Mouse (Mus musculus) kidney, embryonic 15.5 days (tissue): ENCODE measurements around the gene Galnt6. TPM values are rescaled to one million over a fixed set of nuclear protein-coding genes. Genes with fewer than 3 reads are reported as not detected.
"Not testable (repeated sequence)": the region's sequence is repeated elsewhere in the genome, so short reads cannot be mapped to it uniquely, and the experiment has no call there.

Experiments
- ATAC-seq: fragments of 200-750 bp; cut with Nextera tagmentation; replicated peaks from 2 replicates; pipeline ENCODE4 v1.8.0; 2017; ENCODE audit warnings: moderate TSS enrichment; ENCODE audit not compliant: low FRiP score
- H3K27ac ChIP-seq: fragments of 300-500 bp; sonication (generic); 2 replicates; pipeline ENCODE4 v1.5.1; 2015; ENCODE audit warnings: mild to moderate bottlenecking, inconsistent platforms
- H3K27me3 ChIP-seq: fragments of 300-500 bp; sonication (generic); 2 replicates; pipeline ENCODE4 v1.6.1; 2015; ENCODE audit warnings: inconsistent platforms
- H3K36me3 ChIP-seq: fragments of 300-500 bp; sonication (generic); 2 replicates; pipeline ENCODE4 v1.6.1; 2015; ENCODE audit warnings: inconsistent platforms
- H3K4me1 ChIP-seq: fragments of 300-500 bp; sonication (generic); 2 replicates; pipeline ENCODE4 v1.6.1; 2015; ENCODE audit warnings: inconsistent platforms
- H3K4me2 ChIP-seq: fragments of 300-500 bp; sonication (generic); 2 replicates; pipeline ENCODE4 v1.6.1; 2015; ENCODE audit warnings: moderate library complexity, mild to moderate bottlenecking, inconsistent platforms
- H3K4me3 ChIP-seq: fragments of 300-500 bp; sonication (generic); replicated peaks from 2 replicates; pipeline ENCODE4 v1.5.1; 2015; ENCODE audit warnings: mild to moderate bottlenecking, inconsistent platforms
- H3K9ac ChIP-seq: fragments of 300-500 bp; sonication (generic); 2 replicates; pipeline ENCODE4 v1.6.1; 2015; ENCODE audit warnings: mild to moderate bottlenecking, inconsistent platforms
- H3K9me3 ChIP-seq: fragments of 300-500 bp; sonication (generic); replicated peaks from 2 replicates; pipeline ENCODE4 v1.6.1; 2016; ENCODE audit warnings: inconsistent platforms
- WGBS: fragments of 180-500 bp; shearing (Covaris S2); methylation state at CpG from one replicate; pipeline ENCODE4 v1.1.7; 2015; ENCODE audit warnings: mixed read lengths; 5-methylcytosine and 5-hydroxymethylcytosine counted together
- polyA plus RNA-seq: library from polyadenylated mRNA; unstranded; fragments of >200 nt; fragmentation: Nextera tagmentation; extraction: Ambion mirVana; gene quantifications from 2 replicates; pipeline ENCODE4 v1.2.1, GENCODE M21; 2015

The Galnt6 gene
- 1.0 and 2.4 TPM in 2 replicates for polyA plus RNA-seq

DNA sequence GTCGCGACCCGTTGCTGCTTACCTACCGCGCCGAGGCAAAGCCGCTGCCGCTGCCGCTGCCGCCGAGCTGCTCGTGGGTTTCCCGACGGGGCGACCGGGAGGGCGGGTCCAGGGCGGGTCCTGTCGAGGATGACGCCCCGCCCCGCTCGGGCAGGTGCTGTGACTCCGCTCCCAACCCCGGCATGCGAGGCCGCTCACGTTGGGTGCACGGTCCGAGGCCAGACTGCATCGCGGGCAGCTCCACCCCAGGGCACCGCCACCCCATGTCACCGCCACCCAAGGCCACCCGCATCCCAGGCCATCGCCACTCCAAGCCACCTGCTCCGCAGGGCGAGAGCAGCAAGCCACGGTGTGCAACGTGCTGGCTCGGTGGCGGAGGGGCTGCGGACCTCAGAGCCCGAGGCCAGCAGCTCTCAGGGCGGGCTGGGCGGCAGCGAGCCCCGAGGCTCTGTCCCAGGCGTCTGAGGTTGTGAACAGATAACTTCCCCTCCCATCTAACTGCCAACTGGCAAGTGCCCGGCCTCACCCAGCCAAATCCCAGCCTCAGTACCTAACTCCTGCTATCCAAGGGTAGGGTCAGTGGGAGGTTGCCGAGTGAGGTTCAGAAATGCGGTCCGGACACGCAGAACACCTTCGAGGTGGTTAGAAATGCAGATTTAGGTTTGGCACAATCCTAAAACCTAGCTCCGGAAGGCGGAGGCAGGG is at the start of gene Galnt6:
Gene Galnt6, minus strand, starts transcription at position 96 of the 705 bp plus-strand sequence.
- H3K27me3 ChIP-seq = peaks cover 69% of the 10 kb centered on the region

DNA sequence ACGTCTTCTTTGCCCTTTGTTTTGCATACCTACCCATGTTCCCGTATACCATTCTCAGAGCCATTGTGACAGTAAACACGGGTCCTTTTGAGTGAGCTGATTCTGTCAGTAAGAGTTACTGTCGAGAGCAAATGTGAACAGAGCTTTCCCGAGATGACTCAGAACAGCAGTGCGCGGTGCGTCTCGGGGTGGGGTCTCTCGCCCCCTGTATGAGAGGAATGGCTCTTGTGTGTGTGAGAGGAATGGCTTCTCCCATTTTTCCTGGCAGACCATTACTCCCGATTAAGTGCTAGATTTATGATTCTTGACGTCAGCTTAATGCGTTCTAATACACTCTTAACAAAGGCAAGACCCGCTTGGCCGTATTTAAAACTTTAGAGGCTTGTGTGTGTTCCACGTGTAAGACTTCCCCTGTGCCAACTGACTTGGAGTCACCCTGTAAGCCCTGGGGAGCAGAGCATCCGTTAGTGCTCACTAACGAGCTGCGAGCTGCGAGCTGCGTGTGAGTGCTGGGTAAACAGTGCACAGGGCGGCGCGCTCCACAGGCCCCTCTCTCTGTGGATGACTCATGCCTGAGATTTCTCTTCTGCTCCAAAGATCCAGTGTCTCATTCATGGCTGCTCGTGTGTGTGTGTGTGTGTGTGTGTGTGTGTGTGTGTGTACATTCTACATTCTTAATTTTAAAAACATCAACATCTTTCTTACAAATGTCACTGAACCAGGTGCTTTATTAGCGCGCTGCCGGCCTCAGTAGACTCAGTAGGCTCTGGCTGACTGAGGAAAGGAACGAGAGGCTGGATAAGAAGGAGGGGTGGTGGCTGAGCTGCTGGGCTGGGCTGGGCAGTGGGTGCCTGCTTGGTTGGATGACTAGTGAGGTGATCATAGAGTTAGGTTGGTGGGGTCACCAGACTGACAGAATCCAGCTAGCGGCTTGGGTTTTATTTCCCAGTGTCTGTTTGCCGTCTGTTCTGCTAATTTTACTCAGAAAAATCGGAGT is 48.1 kb upstream of the Galnt6 start:
- Histone ChIP-seq H3K4me3 (no peak overlapping the region), H3K4me1 (peaks cover 37% of the 10 kb centered on the region), H3K27me3 (no peaks in the 10 kb centered on the region), H3K9ac (no peak overlapping the region), H3K9me3 (no peaks in the 10 kb centered on the region), H3K27ac (no peak overlapping the region), H3K36me3 (no peaks in the 10 kb centered on the region), H3K4me2 (peak overlapping the region; percentile 32; the same call in 1 of the 2 replicates)
- WGBS = 37% methylated on average over 32 of the region's 32 CpGs
- no peak; the same call in 1 of the 2 replicates for ATAC-seq

More for the DNA sequence above, at the start of gene Galnt6:
- H3K27ac ChIP-seq = no peak within 1 kb of the TSS
- peak within 1 kb of the TSS; percentile 74 for H3K4me2 ChIP-seq
- peaks cover 21% of the 10 kb centered on the region for H3K4me1 ChIP-seq
- ATAC-seq = peak; percentile 46
- H3K9ac ChIP-seq = no peak within 1 kb of the TSS
- H3K9me3 ChIP-seq = no peaks in the 10 kb centered on the region
- peak within 1 kb of the TSS; percentile 43 for H3K4me3 ChIP-seq
- WGBS = 7% methylated on average over 50 of the region's 57 CpGs
- no peaks in the 10 kb centered on the region for H3K36me3 ChIP-seq

DNA sequence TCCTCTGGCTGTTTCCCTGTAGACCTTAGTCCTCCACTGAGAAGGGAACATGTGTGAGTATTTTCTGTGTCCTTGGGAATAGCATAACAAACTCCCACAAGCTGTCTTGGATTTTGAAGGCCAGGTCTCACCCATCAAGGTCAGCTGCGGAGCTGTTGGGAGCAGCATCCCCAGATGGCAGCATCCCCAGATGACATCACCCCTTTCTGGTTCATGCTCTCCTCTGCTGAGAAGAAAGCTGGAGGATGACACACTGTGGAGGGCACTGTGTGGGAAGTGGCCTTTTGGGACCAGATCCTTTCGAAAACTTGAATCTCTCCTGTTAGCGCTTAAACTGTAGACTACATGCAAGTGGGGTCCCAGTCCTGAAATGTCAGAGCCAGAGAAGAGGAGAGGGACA is 47.2 kb upstream of the Galnt6 start:
- no peak overlapping the region for H3K4me2 ChIP-seq
- H3K4me1 ChIP-seq = peaks cover 37% of the 10 kb centered on the region
- H3K4me3 ChIP-seq = no peak overlapping the region
- no peak overlapping the region for H3K9ac ChIP-seq
- H3K27ac ChIP-seq = no peak overlapping the region
- H3K27me3 ChIP-seq = no peaks in the 10 kb centered on the region
- no peak for ATAC-seq
- 87% methylated on average over 3 of the region's 3 CpGs for WGBS
- no peaks in the 10 kb centered on the region for H3K36me3 ChIP-seq
- H3K9me3 ChIP-seq = no peaks in the 10 kb centered on the region

DNA sequence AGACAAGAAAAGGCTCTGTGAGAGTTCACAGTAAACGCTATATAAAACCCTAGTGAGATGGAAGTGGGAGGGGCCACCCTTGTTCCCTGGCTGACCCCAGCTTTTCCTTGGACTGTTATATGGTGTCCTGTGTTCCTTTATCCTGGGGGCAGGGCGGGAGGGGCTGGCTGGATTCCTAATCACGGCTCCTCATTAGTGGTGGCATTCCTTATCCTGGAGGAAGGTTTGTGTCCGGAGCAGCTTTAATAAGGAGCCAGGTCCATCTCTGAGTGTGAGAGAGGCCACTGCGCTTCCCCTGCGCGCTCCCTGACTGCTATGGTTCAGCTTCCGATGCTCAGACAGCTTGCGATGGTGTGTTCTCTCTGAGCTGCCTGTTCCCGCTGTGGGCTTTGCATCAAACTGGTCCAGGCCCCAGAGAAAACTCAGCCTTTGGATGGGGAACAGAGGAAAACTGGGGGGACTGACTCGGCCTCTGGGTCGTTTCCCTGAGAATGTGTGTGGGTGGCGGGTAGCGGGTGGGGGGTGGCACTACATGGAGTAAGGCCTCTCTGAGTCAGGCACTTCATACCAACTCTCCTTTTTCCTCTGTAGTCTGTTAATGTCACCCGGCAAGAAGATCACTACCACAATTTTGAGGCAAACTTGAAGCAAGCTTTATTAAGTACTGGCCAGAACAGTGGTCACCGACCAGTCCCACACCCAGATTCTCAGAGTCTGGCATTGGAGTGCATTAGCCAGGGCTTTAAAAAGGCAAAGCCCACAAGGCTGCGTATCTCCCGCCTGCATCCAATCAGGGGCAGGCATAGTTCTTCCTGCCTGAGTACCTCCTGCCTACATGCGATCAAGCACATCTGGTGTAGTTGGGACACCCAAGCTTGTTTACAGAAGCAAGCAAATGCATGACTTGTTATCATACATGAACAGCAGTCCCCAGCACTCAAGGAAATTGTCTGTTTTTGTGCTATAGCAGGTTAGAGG is 46.3 kb upstream of the Galnt6 start:
- 45% methylated on average over 19 of the region's 19 CpGs for WGBS
- Histone ChIP-seq H3K27me3 (no peaks in the 10 kb centered on the region), H3K36me3 (no peaks in the 10 kb centered on the region), H3K9ac (no peak overlapping the region), H3K4me3 (no peak overlapping the region), H3K4me2 (no peak overlapping the region), H3K9me3 (no peaks in the 10 kb centered on the region), H3K4me1 (peaks cover 33% of the 10 kb centered on the region), H3K27ac (no peak overlapping the region)
- ATAC-seq = no peak

DNA sequence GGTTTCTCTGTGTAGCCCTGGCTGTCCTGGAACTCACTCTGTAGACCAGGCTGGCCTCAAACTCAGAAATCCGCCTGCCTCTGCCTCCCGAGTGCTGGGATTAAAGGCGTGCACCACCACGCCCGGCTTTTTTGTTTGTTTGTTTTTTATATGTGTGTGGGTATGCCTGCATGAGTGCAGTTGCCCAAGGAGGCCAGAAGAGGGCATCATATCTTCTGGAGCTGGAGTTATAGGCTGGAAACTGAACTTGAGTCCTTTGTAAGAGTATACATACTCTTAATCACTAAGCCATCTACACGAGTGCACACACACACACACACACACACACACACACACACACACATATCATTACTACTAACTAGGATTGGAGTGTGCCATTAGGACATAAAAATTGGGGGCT is 44.7 kb upstream of the Galnt6 start:
- H3K27ac ChIP-seq, H3K27me3 ChIP-seq, H3K9ac ChIP-seq, H3K36me3 ChIP-seq, H3K9me3 ChIP-seq, ATAC-seq, H3K4me2 ChIP-seq, H3K4me3 ChIP-seq: not testable (repeated sequence)
- 95% methylated on average over 6 of the region's 6 CpGs for WGBS
- peaks cover 25% of the 10 kb centered on the region for H3K4me1 ChIP-seq

DNA sequence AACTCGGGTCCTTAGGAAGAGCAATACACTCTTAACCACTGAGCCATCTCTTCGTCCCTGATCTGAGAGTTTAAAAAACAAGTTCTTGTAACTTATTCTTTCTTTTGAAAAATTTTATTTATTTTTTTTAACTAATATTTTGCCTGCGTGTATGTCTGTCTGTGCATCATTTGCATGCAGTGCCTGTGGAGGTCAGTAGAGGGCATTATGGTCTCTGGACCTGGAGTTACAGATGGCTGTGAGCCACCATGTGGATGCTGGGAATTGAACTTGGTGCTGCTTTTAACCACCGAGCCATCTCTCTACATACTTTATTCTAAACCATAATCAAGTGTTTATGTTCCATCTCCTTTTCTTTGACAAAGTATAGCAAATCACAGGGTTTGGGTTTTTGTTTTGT is 43.5 kb upstream of the Galnt6 start:
- Histone ChIP-seq H3K27me3 (no peaks in the 10 kb centered on the region), H3K4me3 (no peak overlapping the region), H3K4me2 (no peak overlapping the region), H3K36me3 (no peaks in the 10 kb centered on the region), H3K9ac (no peak overlapping the region), H3K27ac (no peak overlapping the region), H3K4me1 (peaks cover 24% of the 10 kb centered on the region), H3K9me3 (no peaks in the 10 kb centered on the region)
- WGBS = 88% methylated on average over 4 of the region's 4 CpGs
- ATAC-seq = no peak

DNA sequence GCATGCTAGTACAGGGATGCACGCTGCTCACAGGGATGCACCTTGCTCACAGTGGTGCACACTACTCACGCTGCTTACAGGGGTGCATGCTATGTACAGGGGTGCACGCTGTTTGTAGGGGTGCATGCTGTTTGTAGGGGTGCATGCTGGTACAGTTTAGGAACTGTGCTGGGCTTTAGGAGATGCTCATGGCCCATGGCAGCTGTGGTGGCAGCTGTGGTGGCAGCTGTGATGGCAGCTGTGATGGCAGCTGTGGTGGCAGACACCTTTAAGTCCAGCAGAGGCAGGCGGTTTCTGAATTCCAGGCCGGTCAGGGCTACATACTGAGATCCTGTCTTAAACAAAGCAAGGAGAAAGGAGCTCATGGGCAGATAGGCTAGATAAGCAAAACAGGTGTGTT is 41.2 kb upstream of the Galnt6 start:
- Histone ChIP-seq H3K9ac (no peak overlapping the region), H3K27ac (no peak overlapping the region), H3K4me3 (no peak overlapping the region), H3K27me3 (no peaks in the 10 kb centered on the region), H3K4me1 (peaks cover 6% of the 10 kb centered on the region), H3K36me3 (no peaks in the 10 kb centered on the region), H3K9me3 (no peaks in the 10 kb centered on the region), H3K4me2 (no peak overlapping the region)
- no peak for ATAC-seq
- WGBS = 97% methylated on average over 5 of the region's 5 CpGs

DNA sequence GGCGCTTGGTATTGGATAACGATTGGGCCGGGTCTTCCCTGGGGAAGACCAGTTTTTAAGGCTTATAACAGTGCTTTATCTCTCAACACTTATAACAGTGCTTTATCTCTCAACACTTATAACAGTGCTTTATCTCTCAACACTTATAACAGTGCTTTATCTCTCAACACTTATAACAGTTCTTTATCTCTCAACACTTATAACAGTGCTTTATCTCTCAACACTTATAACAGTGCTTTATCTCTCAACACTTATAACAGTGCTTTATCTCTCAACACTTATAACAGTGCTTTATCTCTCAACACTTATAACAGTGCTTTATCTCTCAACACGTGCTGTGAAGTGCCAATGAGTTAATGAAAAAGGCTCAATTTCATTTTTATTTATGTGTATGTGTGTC is 39.8 kb upstream of the Galnt6 start:
- not testable (repeated sequence) for H3K4me2 ChIP-seq, ATAC-seq, H3K27ac ChIP-seq, H3K4me3 ChIP-seq, H3K4me1 ChIP-seq, H3K27me3 ChIP-seq, H3K9me3 ChIP-seq, H3K36me3 ChIP-seq, H3K9ac ChIP-seq
- WGBS = 88% methylated on average over 4 of the region's 4 CpGs

DNA sequence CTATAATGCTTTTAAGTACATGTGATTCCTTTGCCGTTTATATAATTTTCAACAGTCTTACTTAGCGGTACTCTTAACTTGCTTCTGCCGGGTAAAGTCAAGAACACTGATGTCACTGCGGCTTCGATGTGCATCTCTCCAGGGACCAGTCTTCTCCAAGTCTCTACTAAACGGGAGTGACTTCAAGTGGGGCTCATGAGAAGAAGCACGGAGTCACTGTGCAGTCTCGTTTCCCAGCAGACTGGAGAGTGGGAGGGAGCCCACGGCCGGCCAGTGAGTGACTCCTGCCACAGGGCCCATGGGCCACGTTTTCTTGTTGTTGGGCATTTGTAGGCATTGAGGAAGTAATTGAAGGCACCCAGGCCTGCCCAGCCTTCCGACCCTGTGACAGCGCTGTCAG is 38.7 kb upstream of the Galnt6 start:
- no peak for ATAC-seq
- 87% methylated on average over 13 of the region's 13 CpGs for WGBS
- H3K27me3 ChIP-seq = 0 out of 2 replicates have a peak, but pooled peaks cover 5% of the 10 kb centered on the region

DNA sequence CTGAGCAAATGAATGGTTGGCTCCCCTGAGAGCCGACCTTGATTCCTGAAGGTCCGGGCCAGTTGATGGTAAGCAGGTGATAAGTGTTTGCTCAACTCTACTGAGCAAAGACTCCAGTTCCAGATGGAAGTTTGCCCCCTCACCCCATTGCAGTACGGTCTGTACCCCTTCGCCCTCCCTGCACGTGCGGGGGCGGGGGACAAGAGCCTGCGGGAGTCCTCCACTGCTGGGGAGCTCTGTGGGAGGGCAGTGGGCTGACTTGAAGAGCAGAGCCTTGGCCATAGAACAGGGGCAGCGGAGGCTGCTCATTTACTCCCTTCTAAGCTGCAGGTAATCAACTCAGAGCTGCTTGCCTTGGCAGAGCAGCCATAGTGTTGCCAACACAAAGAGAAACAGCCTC is 37.6 kb upstream of the Galnt6 start:
- Histone ChIP-seq H3K4me2 (no peak overlapping the region), H3K27me3 (0 out of 2 replicates have a peak, but pooled peaks cover 10% of the 10 kb centered on the region)
- no peak for ATAC-seq

More for the DNA sequence above, 38.7 kb upstream of the Galnt6 start:
- Histone ChIP-seq H3K4me1 (peaks cover 4% of the 10 kb centered on the region; the same call in 1 of the 2 replicates), H3K4me2 (no peak overlapping the region), H3K4me3 (no peak overlapping the region), H3K9me3 (no peaks in the 10 kb centered on the region), H3K27ac (no peak overlapping the region), H3K36me3 (no peaks in the 10 kb centered on the region), H3K9ac (no peak overlapping the region)

DNA sequence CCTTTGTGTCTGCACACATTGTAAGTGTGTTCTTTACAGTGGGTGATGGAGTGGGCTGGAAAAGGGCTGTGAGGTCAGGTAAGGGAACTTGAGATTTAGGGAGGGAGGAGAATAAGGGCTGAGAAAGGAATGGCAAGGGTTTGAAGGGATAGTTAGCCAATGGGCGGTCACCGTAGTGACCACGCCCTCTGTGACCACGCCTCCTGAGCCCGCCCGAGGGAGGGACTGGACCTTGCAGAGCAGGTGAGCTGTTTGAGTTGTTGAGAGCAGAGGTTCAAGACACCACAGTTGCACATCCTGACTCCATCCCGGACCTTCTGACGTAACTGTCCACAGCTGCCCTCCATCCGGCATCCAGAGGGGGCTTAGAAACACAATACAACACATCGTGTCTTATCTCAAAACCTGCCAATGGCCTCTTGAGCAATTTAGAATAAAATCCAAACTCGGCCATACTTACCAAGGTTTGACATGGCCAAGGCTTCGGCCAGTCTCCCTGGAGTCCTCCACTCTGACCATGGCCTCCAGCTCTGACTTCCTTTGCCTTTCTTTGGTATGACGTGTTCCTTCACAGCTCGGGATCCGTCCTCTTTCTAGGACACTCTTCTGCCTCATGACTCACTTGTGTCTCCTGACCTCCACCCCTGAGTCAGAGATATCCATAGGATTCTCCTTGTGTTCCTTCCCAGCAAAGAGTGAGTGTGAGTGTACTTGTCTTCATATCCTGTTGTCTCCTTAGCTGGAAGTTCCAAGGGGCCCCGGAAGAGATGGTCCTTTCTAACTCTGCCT is 35.2 kb upstream of the Galnt6 start:
- Histone ChIP-seq H3K4me1 (peaks cover 25% of the 10 kb centered on the region), H3K36me3 (no peaks in the 10 kb centered on the region), H3K4me2 (no peak overlapping the region), H3K9me3 (no peaks in the 10 kb centered on the region), H3K4me3 (no peak overlapping the region), H3K27me3 (0 out of 2 replicates have a peak, but pooled peaks cover 10% of the 10 kb centered on the region), H3K27ac (no peak overlapping the region), H3K9ac (no peak overlapping the region)
- WGBS = 83% methylated on average over 16 of the region's 16 CpGs
- no peak for ATAC-seq

More for the DNA sequence above, 37.6 kb upstream of the Galnt6 start:
- Histone ChIP-seq H3K9ac (no peak overlapping the region), H3K27ac (no peak overlapping the region), H3K9me3 (no peaks in the 10 kb centered on the region), H3K4me3 (no peak overlapping the region), H3K36me3 (no peaks in the 10 kb centered on the region), H3K4me1 (peaks cover 14% of the 10 kb centered on the region)
- 70% methylated on average over 9 of the region's 9 CpGs for WGBS
